Comparison of ENCODE assay signal across 10 mouse cellular contexts in genomic region chr2:145783247-145783646, GRCm38 (mm10).
DNase-seq lines count a peak whose midpoint lies in the region; ATAC-seq lines count a peak whose summit lies in the region.
"Had no signal": no experiment of that assay in that cellular context is flagged by ENCODE, and none has a peak within 500 bp of the region (broad histone marks: within the 10 kb centered on the region; RNA-seq: fewer than 3 reads in every experiment).

No protein-coding gene starts in this region.

- ATAC-seq in cerebellum, adult (ENCODE audit: insufficient number of reproducible peaks, low FRiP score, low TSS enrichment), result no peak
- ATAC-seq: intestine, postnatal 0 days had no signal

- DNase-seq in cerebellum, postnatal 25 days, result peak; percentile 16 to 41
- peak; percentile 11 for DNase-seq in right cerebral cortex, postnatal 4 days
- no peak for DNase-seq in right cerebral cortex, postnatal 36 days (ENCODE audit: low spot score in 2 of 2)
- DNase-seq in kidney, postnatal 14 days, result peak; percentile 74
- peak; percentile 49 to 71 for DNase-seq in lung, postnatal 4 days
- DNase-seq in left cerebral cortex, adult 8-10 months (ENCODE audit: low spot score in 2 of 2), result no peak
- no peak for DNase-seq in frontal cortex, postnatal 36 days (ENCODE audit: low spot score in 2 of 2)
- DNase-seq: right cerebral cortex, postnatal 25 days had no signal

Comparison
In these comparisons a context has a peak if more than half of its experiments do, and no peak if none do; other contexts are left out.
1. DNase-seq: peak in cerebellum, postnatal 25 days (2 of 2), right cerebral cortex, postnatal 4 days (single experiment), kidney, postnatal 14 days (single experiment) and lung, postnatal 4 days (2 of 2); none in right cerebral cortex, postnatal 36 days (0 of 2), left cerebral cortex, adult 8-10 months (0 of 2) and frontal cortex, postnatal 36 days (0 of 2).